Mouse (Mus musculus) E14TG2a.4 (cell line): Measurements from ENCODE around the gene Specc1l.
"Not testable (repeated sequence)": the region's sequence is repeated elsewhere in the genome, so short reads cannot be mapped to it uniquely, and the experiment has no call there.

Source experiments
- CTCF ChIP-seq: conservative IDR thresholded peaks from 2 replicates; pipeline ENCODE4 v1.5.1; 2014; ENCODE audit warnings: low read length
- NANOG ChIP-seq: IDR thresholded peaks from 2 replicates; pipeline ENCODE4 v1.6.1; 2014; ENCODE audit warnings: borderline replicate concordance, low read length, mixed read lengths
- POU5F1 ChIP-seq: IDR thresholded peaks from 2 replicates; pipeline ENCODE4 v1.6.1; 2014; ENCODE audit warnings: low read length, borderline replicate concordance

GRCm38 (mm10) chr10:75292206-75292605 lies 80.3 kb downstream of the Specc1l start:
- not testable (repeated sequence) for TF ChIP-seq CTCF, NANOG, POU5F1
